Mouse (Mus musculus): ENCODE data around the gene Gm9958.

Gm9958 gene

GRCm38 (mm10) chr5:90367067-90367303, at the start of gene Gm9958:
Gm9958 (plus strand) TSS chr5:90367204.
- H3K27me3 ChIP-seq (ENCODE audit: control insufficient read depth, insufficient read depth, low read length, poor library complexity, severe bottlenecking), result no peaks in the 10 kb centered on the region
- no peaks in the 10 kb centered on the region for H3K36me3 ChIP-seq (ENCODE audit: control insufficient read depth, insufficient read depth, low read length, poor library complexity, severe bottlenecking)
- no peak for DNase-seq (ENCODE audit: low read depth, low spot score)

GRCm38 (mm10) chr5:90331071-90331470, 35.9 kb upstream of the Gm9958 start:
- DNase-seq (ENCODE audit: low read depth, low spot score), result no peak
- Histone ChIP-seq H3K27me3 (ENCODE audit: control insufficient read depth, insufficient read depth, low read length, poor library complexity, severe bottlenecking) (no peaks in the 10 kb centered on the region), H3K36me3 (ENCODE audit: control insufficient read depth, insufficient read depth, low read length, poor library complexity, severe bottlenecking) (no peaks in the 10 kb centered on the region)

- H3K27me3 ChIP-seq (ENCODE audit: control insufficient read depth, insufficient read depth, low read length, poor library complexity, severe bottlenecking), result no peaks in the 10 kb centered on the region
- no peak for DNase-seq (ENCODE audit: low read depth, low spot score)
- no peaks in the 10 kb centered on the region for H3K36me3 ChIP-seq (ENCODE audit: control insufficient read depth, insufficient read depth, low read length, poor library complexity, severe bottlenecking)
Observed at GRCm38 (mm10) chr5:90332478-90332877, 34.5 kb upstream of the Gm9958 start.

GRCm38 (mm10) chr5:90338177-90339091, 28.6 kb upstream of the Gm9958 start:
- no peak for DNase-seq (ENCODE audit: low read depth, low spot score)
- Histone ChIP-seq H3K36me3 (ENCODE audit: control insufficient read depth, insufficient read depth, low read length, poor library complexity, severe bottlenecking) (no peaks in the 10 kb centered on the region), H3K27me3 (ENCODE audit: control insufficient read depth, insufficient read depth, low read length, poor library complexity, severe bottlenecking) (no peaks in the 10 kb centered on the region)

- no peaks in the 10 kb centered on the region for H3K27me3 ChIP-seq (ENCODE audit: control insufficient read depth, insufficient read depth, low read length, poor library complexity, severe bottlenecking)
- DNase-seq (ENCODE audit: low read depth, low spot score), result peak; percentile 19
- H3K36me3 ChIP-seq (ENCODE audit: control insufficient read depth, insufficient read depth, low read length, poor library complexity, severe bottlenecking), result no peaks in the 10 kb centered on the region
Observed at GRCm38 (mm10) chr5:90339129-90339952, 27.7 kb upstream of the Gm9958 start.

- no peak for DNase-seq (ENCODE audit: low read depth, low spot score)
- no peaks in the 10 kb centered on the region for H3K36me3 ChIP-seq (ENCODE audit: control insufficient read depth, insufficient read depth, low read length, poor library complexity, severe bottlenecking)
- H3K27me3 ChIP-seq (ENCODE audit: control insufficient read depth, insufficient read depth, low read length, poor library complexity, severe bottlenecking), result no peaks in the 10 kb centered on the region
Observed at GRCm38 (mm10) chr5:90339953-90340343, 27.1 kb upstream of the Gm9958 start.

GRCm38 (mm10) chr5:90340847-90341246, 26.2 kb upstream of the Gm9958 start:
- no peak for DNase-seq (ENCODE audit: low read depth, low spot score)
- Histone ChIP-seq H3K36me3 (ENCODE audit: control insufficient read depth, insufficient read depth, low read length, poor library complexity, severe bottlenecking) (no peaks in the 10 kb centered on the region), H3K27me3 (ENCODE audit: control insufficient read depth, insufficient read depth, low read length, poor library complexity, severe bottlenecking) (no peaks in the 10 kb centered on the region)

GRCm38 (mm10) chr5:90346877-90347276, 20.1 kb upstream of the Gm9958 start:
- no peaks in the 10 kb centered on the region for H3K27me3 ChIP-seq (ENCODE audit: control insufficient read depth, insufficient read depth, low read length, poor library complexity, severe bottlenecking)
- H3K36me3 ChIP-seq (ENCODE audit: control insufficient read depth, insufficient read depth, low read length, poor library complexity, severe bottlenecking), result no peaks in the 10 kb centered on the region
- DNase-seq (ENCODE audit: low read depth, low spot score), result no peak

GRCm38 (mm10) chr5:90353552-90354317, 13.3 kb upstream of the Gm9958 start:
- DNase-seq (ENCODE audit: low read depth, low spot score), result no peak
- Histone ChIP-seq H3K36me3 (ENCODE audit: control insufficient read depth, insufficient read depth, low read length, poor library complexity, severe bottlenecking) (no peaks in the 10 kb centered on the region), H3K27me3 (ENCODE audit: control insufficient read depth, insufficient read depth, low read length, poor library complexity, severe bottlenecking) (no peaks in the 10 kb centered on the region)

GRCm38 (mm10) chr5:90355824-90356223, 11.2 kb upstream of the Gm9958 start:
- H3K36me3 ChIP-seq (ENCODE audit: control insufficient read depth, insufficient read depth, low read length, poor library complexity, severe bottlenecking), result no peaks in the 10 kb centered on the region
- DNase-seq (ENCODE audit: low read depth, low spot score), result no peak
- no peaks in the 10 kb centered on the region for H3K27me3 ChIP-seq (ENCODE audit: control insufficient read depth, insufficient read depth, low read length, poor library complexity, severe bottlenecking)

- no peaks in the 10 kb centered on the region for H3K27me3 ChIP-seq (ENCODE audit: control insufficient read depth, insufficient read depth, low read length, poor library complexity, severe bottlenecking)
- peak; percentile 76 for DNase-seq (ENCODE audit: low read depth, low spot score)
- no peaks in the 10 kb centered on the region for H3K36me3 ChIP-seq (ENCODE audit: control insufficient read depth, insufficient read depth, low read length, poor library complexity, severe bottlenecking)
Observed at GRCm38 (mm10) chr5:90364526-90364925, 2.5 kb upstream of the Gm9958 start.

- Histone ChIP-seq H3K36me3 (ENCODE audit: control insufficient read depth, insufficient read depth, low read length, poor library complexity, severe bottlenecking) (no peaks in the 10 kb centered on the region), H3K27me3 (ENCODE audit: control insufficient read depth, insufficient read depth, low read length, poor library complexity, severe bottlenecking) (no peaks in the 10 kb centered on the region)
- DNase-seq (ENCODE audit: low read depth, low spot score), result peak; percentile 53
Observed at GRCm38 (mm10) chr5:90365141-90365951, 1.7 kb upstream of the Gm9958 start.

GRCm38 (mm10) chr5:90366121-90367066, 610 bp upstream of the Gm9958 start, which contains the start of gene Ankrd17:
Ankrd17 (minus strand) TSS chr5:90366577.
- Histone ChIP-seq H3K36me3 (ENCODE audit: control insufficient read depth, insufficient read depth, low read length, poor library complexity, severe bottlenecking) (no peaks in the 10 kb centered on the region), H3K27me3 (ENCODE audit: control insufficient read depth, insufficient read depth, low read length, poor library complexity, severe bottlenecking) (no peaks in the 10 kb centered on the region)
- DNase-seq (ENCODE audit: low read depth, low spot score), result peak; percentile 94

All from splenic B cell, adult 2 months (primary cell).